Mouse (Mus musculus) liver, embryonic 15.5 days (tissue): ENCODE measurements around the gene Pdlim1. TPM values are rescaled to one million over a fixed set of nuclear protein-coding genes. Genes with fewer than 3 reads are reported as not detected.
A peak's percentile ranks its signal among the peaks of the same experiment; 100 is the strongest.

ENCODE experiments used
- ATAC-seq: fragments of 200-750 bp; cut with Nextera tagmentation; 2 replicates; pipeline ENCODE4 v1.8.0; 2017; ENCODE audit warnings: moderate number of reproducible peaks, mild to moderate bottlenecking, moderate library complexity; ENCODE audit not compliant: insufficient read depth
- H3K27ac ChIP-seq: fragments of 300-500 bp; sonication (generic); replicated peaks from 2 replicates; pipeline ENCODE4 v1.5.1; 2015; ENCODE audit warnings: mild to moderate bottlenecking, inconsistent platforms
- H3K27me3 ChIP-seq: fragments of 300-500 bp; sonication (generic); 2 replicates; pipeline ENCODE4 v1.6.1; 2015; ENCODE audit warnings: mild to moderate bottlenecking, inconsistent platforms
- H3K36me3 ChIP-seq: fragments of 300-500 bp; sonication (generic); replicated peaks from 2 replicates; pipeline ENCODE4 v1.6.1; 2015; ENCODE audit warnings: moderate library complexity, mild to moderate bottlenecking, inconsistent platforms
- H3K4me1 ChIP-seq: fragments of 300-500 bp; sonication (generic); replicated peaks from 2 replicates; pipeline ENCODE4 v1.6.1; 2015; ENCODE audit warnings: inconsistent platforms
- H3K4me2 ChIP-seq: fragments of 300-500 bp; sonication (generic); 2 replicates; pipeline ENCODE4 v1.6.1; 2015; ENCODE audit warnings: moderate library complexity, mild to moderate bottlenecking, inconsistent platforms
- H3K4me3 ChIP-seq: fragments of 300-500 bp; sonication (generic); replicated peaks from 2 replicates; pipeline ENCODE4 v1.5.1; 2015; ENCODE audit warnings: mild to moderate bottlenecking, inconsistent platforms
- H3K9ac ChIP-seq: fragments of 300-500 bp; sonication (generic); 2 replicates; pipeline ENCODE4 v1.6.1; 2015; ENCODE audit warnings: moderate library complexity, mild to moderate bottlenecking, inconsistent platforms
- H3K9me3 ChIP-seq: fragments of 300-500 bp; sonication (generic); replicated peaks from 2 replicates; pipeline ENCODE4 v1.6.1; 2016; ENCODE audit warnings: inconsistent platforms
- WGBS: fragments of 180-500 bp; shearing (Covaris S2); methylation state at CpG from one replicate; pipeline ENCODE4 v1.1.7; 2015; ENCODE audit warnings: mixed read lengths; ENCODE audit not compliant: insufficient replicate concordance; 5-methylcytosine and 5-hydroxymethylcytosine counted together
- polyA plus RNA-seq: library from polyadenylated mRNA; unstranded; fragments of >200 nt; fragmentation: Nextera tagmentation; extraction: Ambion mirVana; gene quantifications from 2 replicates; pipeline ENCODE4 v1.2.1, GENCODE M21; 2015

Gene Pdlim1
- polyA plus RNA-seq, 1 experiment from 2014 or later: 70.4 TPM

GRCm38 (mm10) chr19:40257396-40257795, 14.2 kb downstream of the Pdlim1 start:
- Histone ChIP-seq H3K36me3 (no peaks in the 10 kb centered on the region), H3K4me2 (peak overlapping the region; percentile 16; the same call in 1 of the 2 replicates), H3K4me1 (peaks cover 30% of the 10 kb centered on the region), H3K27me3 (no peaks in the 10 kb centered on the region), H3K9ac (no peak overlapping the region), H3K4me3 (no peak overlapping the region), H3K27ac (no peak overlapping the region), H3K9me3 (no peaks in the 10 kb centered on the region)
- no peak for ATAC-seq
- WGBS: 21% methylated on average over 4 of the region's 4 CpGs

GRCm38 (mm10) chr19:40256376-40257050, 15.1 kb downstream of the Pdlim1 start:
- no peak for ATAC-seq
- WGBS: 40% methylated on average over 2 of the region's 2 CpGs
- H3K27ac ChIP-seq: no peak overlapping the region

GRCm38 (mm10) chr19:40255561-40255960, 16.1 kb downstream of the Pdlim1 start:
- Histone ChIP-seq H3K4me1 (peaks cover 26% of the 10 kb centered on the region), H3K9ac (no peak overlapping the region), H3K4me3 (no peak overlapping the region), H3K9me3 (no peaks in the 10 kb centered on the region), H3K27me3 (no peaks in the 10 kb centered on the region), H3K27ac (no peak overlapping the region), H3K4me2 (no peak overlapping the region), H3K36me3 (peaks cover 3% of the 10 kb centered on the region; the same call in 1 of the 2 replicates)
- 71% methylated on average over 1 of the region's 1 CpGs for WGBS
- no peak for ATAC-seq

More at GRCm38 (mm10) chr19:40256376-40257050, 15.1 kb downstream of the Pdlim1 start:
- H3K4me1 ChIP-seq: peaks cover 30% of the 10 kb centered on the region
- no peak overlapping the region for H3K4me3 ChIP-seq
- no peak overlapping the region for H3K9ac ChIP-seq
- H3K27me3 ChIP-seq: no peaks in the 10 kb centered on the region
- no peak overlapping the region for H3K4me2 ChIP-seq
- peaks cover 2% of the 10 kb centered on the region; the same call in 1 of the 2 replicates for H3K36me3 ChIP-seq
- H3K9me3 ChIP-seq: no peaks in the 10 kb centered on the region

GRCm38 (mm10) chr19:40254741-40255140, 16.9 kb downstream of the Pdlim1 start:
- Histone ChIP-seq H3K9me3 (no peaks in the 10 kb centered on the region), H3K4me2 (no peak overlapping the region), H3K36me3 (peaks cover 3% of the 10 kb centered on the region; the same call in 1 of the 2 replicates), H3K27me3 (no peaks in the 10 kb centered on the region), H3K4me3 (no peak overlapping the region), H3K9ac (no peak overlapping the region), H3K27ac (no peak overlapping the region), H3K4me1 (peaks cover 18% of the 10 kb centered on the region)
- WGBS: 79% methylated on average over 3 of the region's 3 CpGs
- ATAC-seq: no peak

GRCm38 (mm10) chr19:40253768-40254167, 17.9 kb downstream of the Pdlim1 start:
- H3K9me3 ChIP-seq: no peaks in the 10 kb centered on the region
- H3K9ac ChIP-seq: no peak overlapping the region
- H3K4me1 ChIP-seq: peaks cover 18% of the 10 kb centered on the region
- H3K27me3 ChIP-seq: no peaks in the 10 kb centered on the region
- H3K4me3 ChIP-seq: no peak overlapping the region
- H3K4me2 ChIP-seq: no peak overlapping the region
- H3K36me3 ChIP-seq: peaks cover 6% of the 10 kb centered on the region; the same call in 1 of the 2 replicates
- WGBS: 40% methylated on average over 13 of the region's 13 CpGs
- no peak for ATAC-seq
- H3K27ac ChIP-seq: no peak overlapping the region

GRCm38 (mm10) chr19:40251115-40251514, 20.5 kb downstream of the Pdlim1 start:
- ATAC-seq: no peak
- 76% methylated on average over 4 of the region's 4 CpGs for whole genome bisulfite sequencing
- Histone ChIP-seq H3K36me3 (peaks cover 6% of the 10 kb centered on the region; the same call in 1 of the 2 replicates), H3K4me3 (no peak overlapping the region), H3K9ac (no peak overlapping the region), H3K4me1 (no peaks in the 10 kb centered on the region), H3K27me3 (no peaks in the 10 kb centered on the region), H3K4me2 (no peak overlapping the region), H3K9me3 (no peaks in the 10 kb centered on the region), H3K27ac (no peak overlapping the region)

GRCm38 (mm10) chr19:40249352-40249751, 22.3 kb downstream of the Pdlim1 start:
- no peak overlapping the region for H3K4me3 ChIP-seq
- no peaks in the 10 kb centered on the region for H3K4me1 ChIP-seq
- 43% methylated on average over 11 of the region's 11 CpGs for WGBS
- H3K9me3 ChIP-seq: no peaks in the 10 kb centered on the region
- H3K27ac ChIP-seq: no peak overlapping the region
- no peak for ATAC-seq
- no peaks in the 10 kb centered on the region for H3K27me3 ChIP-seq
- no peak overlapping the region for H3K9ac ChIP-seq
- no peak overlapping the region for H3K4me2 ChIP-seq
- H3K36me3 ChIP-seq: peaks cover 6% of the 10 kb centered on the region; the same call in 1 of the 2 replicates

GRCm38 (mm10) chr19:40248476-40248875, 23.2 kb downstream of the Pdlim1 start:
- H3K4me3 ChIP-seq: no peak overlapping the region
- H3K4me1 ChIP-seq: no peaks in the 10 kb centered on the region
- no peak overlapping the region for H3K9ac ChIP-seq
- WGBS: 90% methylated on average over 5 of the region's 5 CpGs
- H3K4me2 ChIP-seq: no peak overlapping the region
- no peak overlapping the region for H3K27ac ChIP-seq
- no peaks in the 10 kb centered on the region for H3K27me3 ChIP-seq
- H3K9me3 ChIP-seq: no peaks in the 10 kb centered on the region
- ATAC-seq: no peak
- H3K36me3 ChIP-seq: peaks cover 6% of the 10 kb centered on the region; the same call in 1 of the 2 replicates

GRCm38 (mm10) chr19:40247268-40247666, 24.4 kb downstream of the Pdlim1 start:
- H3K9me3 ChIP-seq: no peaks in the 10 kb centered on the region
- no peak overlapping the region for H3K27ac ChIP-seq
- ATAC-seq: no peak
- peaks cover 14% of the 10 kb centered on the region for H3K36me3 ChIP-seq
- H3K27me3 ChIP-seq: no peaks in the 10 kb centered on the region
- H3K9ac ChIP-seq: no peak overlapping the region
- no peaks in the 10 kb centered on the region for H3K4me1 ChIP-seq
- no peak overlapping the region for H3K4me3 ChIP-seq
- WGBS: 47% methylated on average over 5 of the region's 5 CpGs
- no peak overlapping the region for H3K4me2 ChIP-seq

- H3K4me3 ChIP-seq: no peak overlapping the region
- H3K9ac ChIP-seq: no peak overlapping the region
- no peak overlapping the region for H3K27ac ChIP-seq
- H3K27me3 ChIP-seq: no peaks in the 10 kb centered on the region
- WGBS: 77% methylated on average over 7 of the region's 7 CpGs
- no peak overlapping the region for H3K4me2 ChIP-seq
- no peak for ATAC-seq
- H3K9me3 ChIP-seq: no peaks in the 10 kb centered on the region
- H3K4me1 ChIP-seq: no peaks in the 10 kb centered on the region
- peaks cover 15% of the 10 kb centered on the region for H3K36me3 ChIP-seq
Measured at GRCm38 (mm10) chr19:40246646-40247267, 24.9 kb downstream of the Pdlim1 start.

- Histone ChIP-seq H3K9ac (no peak overlapping the region), H3K9me3 (no peaks in the 10 kb centered on the region), H3K36me3 (peaks cover 8% of the 10 kb centered on the region), H3K27me3 (no peaks in the 10 kb centered on the region), H3K4me2 (no peak overlapping the region), H3K27ac (no peak overlapping the region), H3K4me1 (0 out of 2 replicates have a peak, but pooled peaks cover 6% of the 10 kb centered on the region), H3K4me3 (no peak overlapping the region)
- no peak for ATAC-seq
- 72% methylated on average over 14 of the region's 14 CpGs for WGBS
Measured at GRCm38 (mm10) chr19:40240838-40241689, 30.6 kb downstream of the Pdlim1 start.
